Mouse (Mus musculus) spleen, adult 2 months (tissue): Measurements from ENCODE around the gene Arpp21. TPM values are rescaled to one million over a fixed set of nuclear protein-coding genes. Genes with fewer than 3 reads are reported as not detected.

Source experiments
- DNase-seq, 2 experiments: peaks; one replicate each; pipeline versions ENCODE4 v3.0.0 to v3.0.0-alpha.2; 2012 to 2021; ENCODE audit warnings: low spot score in 2 of 2, low read depth in 1 of 2
- H3K27ac ChIP-seq: fragments of 200-500 bp; 2 replicates; pipeline ENCODE4 v1.5.1; 2012; ENCODE audit warnings: low read length, inconsistent platforms; ENCODE audit not compliant: insufficient read depth
- H3K27me3 ChIP-seq: fragments of 200-500 bp; 2 replicates; pipeline ENCODE4 v1.6.1; 2012; ENCODE audit warnings: mild to moderate bottlenecking, moderate library complexity, low read length, inconsistent platforms; ENCODE audit not compliant: control insufficient read depth, insufficient read depth
- H3K36me3 ChIP-seq: fragments of 200-500 bp; 2 replicates; pipeline ENCODE4 v1.6.1; 2012; ENCODE audit warnings: mild to moderate bottlenecking, low read length, inconsistent platforms; ENCODE audit not compliant: control insufficient read depth, insufficient read depth
- H3K4me1 ChIP-seq: fragments of 200-500 bp; 2 replicates; pipeline ENCODE4 v1.6.1; 2011; ENCODE audit warnings: inconsistent platforms; ENCODE audit not compliant: control insufficient read depth, insufficient read depth, insufficient read length
- H3K4me3 ChIP-seq: fragments of 200-500 bp; 2 replicates; pipeline ENCODE4 v1.5.1; 2011; ENCODE audit warnings: mild to moderate bottlenecking, inconsistent platforms; ENCODE audit not compliant: insufficient read depth, insufficient read length; ENCODE audit errors: extremely low read depth
- CTCF ChIP-seq: fragments of 200-500 bp; IDR thresholded peaks from 2 replicates; pipeline ENCODE4 v1.5.1; 2011; ENCODE audit warnings: mild to moderate bottlenecking, inconsistent platforms; ENCODE audit not compliant: insufficient read depth, insufficient read length, insufficient replicate concordance; ENCODE audit errors: extremely low read depth
- POLR2A ChIP-seq: fragments of 200-500 bp; IDR thresholded peaks from 2 replicates; pipeline ENCODE4 v1.6.1; 2011; ENCODE audit warnings: low read depth, low read length, inconsistent platforms
- WGBS: fragments of 180-500 bp; shearing (Covaris S2); methylation state at CpG from one replicate; pipeline ENCODE4 v1.1.7; 2018; 5-methylcytosine and 5-hydroxymethylcytosine counted together
- polyA plus RNA-seq: library from polyadenylated mRNA; depleted of rRNA; stranded (reverse); fragments of >200 nt; gene quantifications from 2 replicates; pipeline ENCODE4 v1.2.3, GENCODE M21; 2012; rRNA removed

The Arpp21 gene
- polyA plus RNA-seq, result 0.42 and 0.87 TPM in 2 replicates

DNA sequence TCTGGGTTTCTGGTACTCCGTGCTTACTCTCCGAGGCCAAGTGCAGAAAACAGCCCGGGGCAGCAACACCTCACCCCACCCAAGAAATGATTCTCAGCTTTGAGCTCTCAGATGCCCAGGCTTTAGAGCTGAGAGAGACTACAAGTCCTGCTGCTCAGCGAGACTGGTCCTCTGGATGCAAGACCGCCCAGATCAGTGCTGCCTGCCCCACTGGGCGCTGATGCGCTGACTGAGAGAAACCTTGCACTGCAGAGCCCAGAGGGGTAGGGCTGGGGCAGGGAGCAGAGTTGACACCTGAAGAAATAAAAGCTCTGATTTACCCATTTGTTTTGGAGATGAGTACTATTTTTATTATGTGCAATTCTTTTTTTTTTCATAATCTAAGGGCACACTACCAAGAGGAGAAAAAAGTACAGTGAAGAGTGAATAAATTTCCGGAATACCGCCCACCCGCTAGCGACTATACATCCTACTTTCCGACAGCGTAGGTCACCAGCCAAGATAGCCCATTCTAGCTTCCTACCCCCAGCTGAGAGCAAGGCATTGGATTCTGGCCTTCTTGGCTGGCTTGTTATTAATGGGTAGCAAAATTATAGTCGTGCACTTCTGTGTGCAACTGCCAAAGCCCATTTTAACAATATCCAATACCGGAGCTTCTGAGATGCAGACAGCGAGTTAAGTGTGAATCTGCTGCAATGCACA lies at the start of gene Arpp21:
Gene Arpp21 (minus strand): TSS at position 243 of the 702 bp plus-strand sequence.
- DNase-seq, result no peak
- H3K36me3 ChIP-seq, result no peaks in the 10 kb centered on the region
- H3K27ac ChIP-seq, result no peak within 1 kb of the TSS
- H3K4me1 ChIP-seq, result peaks cover 15% of the 10 kb centered on the region
- 54% methylated on average over 16 of the region's 16 CpGs for WGBS
- TF ChIP-seq CTCF (no peak), POLR2A (no peak)
- H3K27me3 ChIP-seq, result peaks cover 15% of the 10 kb centered on the region
- H3K4me3 ChIP-seq, result peak within 1 kb of the TSS; percentile 28; the same call in 1 of the 2 replicates

DNA sequence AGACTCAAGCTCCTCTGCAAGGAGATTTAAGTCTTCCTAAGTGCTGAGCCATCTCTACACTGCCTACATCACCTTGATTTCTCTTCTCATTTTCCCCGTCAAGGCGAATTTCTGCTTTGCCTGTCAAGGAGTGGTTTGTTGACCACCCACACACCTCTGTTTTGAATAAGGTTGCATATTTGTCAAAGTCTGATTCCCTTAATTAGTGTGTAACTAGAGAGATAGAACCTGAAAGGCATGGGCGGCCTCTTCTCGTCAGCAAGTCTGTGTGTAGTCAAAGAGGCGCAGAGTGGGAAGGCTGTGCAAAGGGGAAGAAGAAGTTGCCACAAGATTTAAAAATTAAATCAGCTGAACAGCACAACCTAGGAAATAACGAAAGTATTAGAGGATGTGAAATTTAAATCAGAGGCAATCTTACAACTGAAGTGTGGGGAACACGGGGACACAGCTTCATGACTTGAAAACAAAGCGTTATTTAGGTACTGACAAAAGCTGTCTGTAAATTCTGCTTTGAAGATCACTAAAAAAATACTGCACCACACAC lies 36.8 kb upstream of the Arpp21 start:
- H3K4me3 ChIP-seq, result no peak overlapping the region
- WGBS, result 43% methylated on average over 8 of the region's 8 CpGs

GRCm38 (mm10) chr9:112264982-112265641 lies 29.4 kb upstream of the Arpp21 start:
- no peak for DNase-seq
- no peak overlapping the region for H3K27ac ChIP-seq
- WGBS, result 77% methylated on average over 4 of the region's 4 CpGs

More for the DNA sequence above, 36.8 kb upstream of the Arpp21 start:
- Histone ChIP-seq H3K36me3 (no peaks in the 10 kb centered on the region), H3K27me3 (no peaks in the 10 kb centered on the region), H3K27ac (no peak overlapping the region), H3K4me1 (no peaks in the 10 kb centered on the region)
- no peak for DNase-seq
- TF ChIP-seq CTCF (no peak), POLR2A (no peak)

DNA sequence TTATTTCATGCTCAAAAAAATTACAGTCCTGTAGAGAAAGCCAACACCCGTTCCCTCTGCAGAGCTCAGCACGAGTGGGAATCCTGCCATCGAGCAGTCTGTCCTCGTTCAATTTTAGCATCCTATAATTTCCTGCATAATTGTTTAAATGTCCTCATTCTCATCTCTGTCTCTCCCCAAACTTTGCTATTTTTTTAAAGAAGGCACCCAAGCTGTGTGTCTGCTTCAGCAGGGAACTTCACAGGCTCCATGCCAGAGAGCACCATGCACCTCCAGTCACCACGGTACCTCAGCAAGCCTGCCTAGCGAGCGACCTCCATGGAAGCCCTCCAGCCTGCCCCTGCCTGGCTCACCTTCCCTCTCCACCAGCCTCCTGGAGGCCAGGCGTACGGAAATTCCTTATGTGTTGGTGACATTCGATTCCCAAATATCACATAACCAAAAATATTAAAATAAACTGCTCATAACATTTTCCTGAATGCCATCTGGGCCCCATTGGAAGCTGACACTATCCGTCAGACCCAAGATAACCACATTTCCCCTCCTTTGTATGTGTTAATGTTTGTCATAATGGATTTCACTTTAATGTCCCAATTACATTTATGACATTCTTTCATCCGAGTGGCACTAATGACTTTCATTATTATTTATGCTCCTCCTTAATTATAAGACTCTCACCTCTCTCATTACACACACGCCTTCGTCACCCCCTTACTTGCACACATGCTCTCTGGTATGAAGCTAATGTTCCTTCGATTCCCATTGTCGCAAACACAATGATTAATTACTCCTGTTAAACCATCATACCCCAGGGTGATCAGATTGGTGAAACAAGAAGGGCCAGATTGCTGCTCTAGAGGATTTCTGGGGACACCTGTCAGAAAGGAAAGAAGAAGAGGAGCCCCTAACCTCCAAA lies 26.5 kb upstream of the Arpp21 start:
- Histone ChIP-seq H3K4me3 (no peak overlapping the region), H3K36me3 (no peaks in the 10 kb centered on the region), H3K27ac (no peak overlapping the region), H3K4me1 (no peaks in the 10 kb centered on the region), H3K27me3 (no peaks in the 10 kb centered on the region)
- no peak for TF ChIP-seq POLR2A
- no peak for TF ChIP-seq CTCF
- 89% methylated on average over 16 of the region's 16 CpGs for WGBS
- no peak for DNase-seq

More at GRCm38 (mm10) chr9:112264982-112265641, 29.4 kb upstream of the Arpp21 start:
- no peaks in the 10 kb centered on the region for H3K36me3 ChIP-seq
- no peaks in the 10 kb centered on the region for H3K4me1 ChIP-seq
- no peaks in the 10 kb centered on the region for H3K27me3 ChIP-seq
- no peak for TF ChIP-seq POLR2A
- no peak for TF ChIP-seq CTCF
- H3K4me3 ChIP-seq, result no peak overlapping the region

- Histone ChIP-seq H3K4me3 (no peak overlapping the region), H3K4me1 (no peaks in the 10 kb centered on the region), H3K27me3 (no peaks in the 10 kb centered on the region), H3K36me3 (no peaks in the 10 kb centered on the region), H3K27ac (no peak overlapping the region)
- TF ChIP-seq CTCF (no peak), POLR2A (no peak)
- no peak for DNase-seq
- WGBS, result 89% methylated on average over 2 of the region's 2 CpGs
These were observed 25.8 kb upstream of the Arpp21 start for GRCm38 (mm10) chr9:112261556-112261955.

DNA sequence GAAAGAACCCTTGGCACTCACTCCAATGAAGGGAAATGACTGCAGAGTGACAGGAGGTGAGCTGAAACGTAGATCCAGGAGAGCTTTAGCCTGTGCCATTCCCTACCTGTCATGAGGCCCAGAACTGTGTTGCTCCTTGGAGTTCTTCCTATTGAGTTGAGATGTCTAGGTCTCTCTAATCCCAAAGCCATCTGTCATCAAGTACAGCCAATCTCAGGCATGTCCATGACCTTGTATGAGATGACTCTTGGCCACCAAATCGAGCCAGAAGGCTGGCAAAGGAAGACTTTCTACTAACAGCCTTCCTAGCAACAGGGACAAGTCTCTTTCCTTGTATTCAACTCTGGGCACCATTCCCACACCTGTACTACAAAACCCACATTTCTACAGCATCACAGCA lies 25.0 kb upstream of the Arpp21 start:
- Histone ChIP-seq H3K4me3 (no peak overlapping the region), H3K27ac (no peak overlapping the region), H3K27me3 (no peaks in the 10 kb centered on the region), H3K36me3 (no peaks in the 10 kb centered on the region), H3K4me1 (no peaks in the 10 kb centered on the region)
- 83% methylated on average over 2 of the region's 2 CpGs for WGBS
- TF ChIP-seq CTCF, result no peak
- no peak for TF ChIP-seq POLR2A
- DNase-seq, result no peak
